Mouse (Mus musculus) liver, postnatal 0 days (tissue): ENCODE data around the gene Mat2b. TPM values are rescaled to one million over a fixed set of nuclear protein-coding genes. Genes with fewer than 3 reads are reported as not detected.

Source experiments
- ATAC-seq: fragments of 200-750 bp; cut with Nextera tagmentation; 2 replicates; pipeline ENCODE4 v1.8.0; 2017; ENCODE audit warnings: mild to moderate bottlenecking, moderate library complexity
- DNase-seq: peaks from one replicate; pipeline ENCODE4 v3.0.0-alpha.2; 2016
- H3K27ac ChIP-seq: fragments of 300-500 bp; sonication (generic); 2 replicates; pipeline ENCODE4 v1.5.1; 2014; ENCODE audit warnings: antibody characterized with exemption, moderate library complexity, mild to moderate bottlenecking, low read depth
- H3K27me3 ChIP-seq: fragments of 300-500 bp; sonication (generic); 2 replicates; pipeline ENCODE4 v1.6.1; 2014; ENCODE audit warnings: low read length, control low read depth, mixed read lengths; ENCODE audit not compliant: insufficient read depth
- H3K36me3 ChIP-seq: fragments of 300-500 bp; sonication (generic); replicated peaks from 2 replicates; pipeline ENCODE4 v1.6.1; 2014; ENCODE audit warnings: mild to moderate bottlenecking, control low read depth, low read length, moderate library complexity, mixed read lengths; ENCODE audit not compliant: insufficient read depth
- H3K4me1 ChIP-seq: fragments of 300-500 bp; sonication (generic); 2 replicates; pipeline ENCODE4 v1.6.1; 2014; ENCODE audit warnings: antibody characterized with exemption, mild to moderate bottlenecking, control low read depth; ENCODE audit not compliant: insufficient read depth
- H3K4me2 ChIP-seq: fragments of 300-500 bp; sonication (generic); 2 replicates; pipeline ENCODE4 v1.6.1; 2014; ENCODE audit warnings: low read depth, mild to moderate bottlenecking, low read length, moderate library complexity, mixed read lengths
- H3K4me3 ChIP-seq: fragments of 300-500 bp; sonication (generic); 2 replicates; pipeline ENCODE4 v1.5.1; 2014; ENCODE audit warnings: low read depth, low read length
- H3K9ac ChIP-seq: fragments of 300-500 bp; sonication (generic); replicated peaks from 2 replicates; pipeline ENCODE4 v1.6.1; 2014; ENCODE audit warnings: mild to moderate bottlenecking, moderate library complexity
- H3K9me3 ChIP-seq: fragments of 300-500 bp; sonication (generic); 2 replicates; pipeline ENCODE4 v1.6.1; 2016; ENCODE audit warnings: mild to moderate bottlenecking, control low read depth, low read length, mixed read lengths
- CTCF ChIP-seq: sonication (generic); IDR thresholded peaks from 2 replicates; pipeline ENCODE4 v1.5.1; 2016; ENCODE audit warnings: antibody characterized with exemption, low read depth
- EP300 ChIP-seq: IDR thresholded peaks from 2 replicates; pipeline ENCODE4 v1.6.1; 2016; ENCODE audit warnings: antibody characterized with exemption, low read depth, mild to moderate bottlenecking
- WGBS: fragments of 180-500 bp; shearing (Covaris S2); extraction: QIAGEN DNeasy Blood & Tissue Kit; methylation state at CpG from one replicate; pipeline ENCODE4 v1.1.7; 2014; ENCODE audit not compliant: insufficient replicate concordance; 5-methylcytosine and 5-hydroxymethylcytosine counted together
- polyA plus RNA-seq: library from polyadenylated mRNA; unstranded; fragments of >200 nt; fragmentation: Nextera tagmentation; extraction: Ambion mirVana; gene quantifications from 2 replicates; pipeline ENCODE4 v1.2.1, GENCODE M21; 2015

Gene Mat2b
- 46.4 and 50.3 TPM in 2 replicates for polyA plus RNA-seq

GRCm38 (mm10) chr11:40695103-40695502 is at the start of gene Mat2b:
Mat2b (minus strand) TSS chr11:40695203.
- no peak for TF ChIP-seq EP300
- TF ChIP-seq CTCF: no peak
- Histone ChIP-seq H3K36me3 (peaks cover 3% of the 10 kb centered on the region; the same call in 1 of the 2 replicates), H3K4me3 (peak within 1 kb of the TSS; percentile 73), H3K9ac (peak within 1 kb of the TSS; percentile 85), H3K9me3 (peaks cover 4% of the 10 kb centered on the region; the same call in 1 of the 2 replicates), H3K27ac (peak within 1 kb of the TSS; percentile 94), H3K4me1 (peaks cover 21% of the 10 kb centered on the region), H3K4me2 (peak within 1 kb of the TSS; percentile 91), H3K27me3 (no peaks in the 10 kb centered on the region)
- 72% methylated on average over 9 of the region's 9 CpGs for WGBS
- DNase-seq: no peak
- ATAC-seq: no peak

- H3K27me3 ChIP-seq: no peaks in the 10 kb centered on the region
- peaks cover 9% of the 10 kb centered on the region for H3K36me3 ChIP-seq
- H3K9me3 ChIP-seq: no peaks in the 10 kb centered on the region
- no peaks in the 10 kb centered on the region for H3K4me1 ChIP-seq
- TF ChIP-seq EP300: no peak
- TF ChIP-seq CTCF: no peak
- ATAC-seq (no peak), DNase-seq (no peak)
- 72% methylated on average over 3 of the region's 3 CpGs for WGBS
- no peak overlapping the region for H3K4me3 ChIP-seq
- no peak overlapping the region for H3K9ac ChIP-seq
- H3K4me2 ChIP-seq: no peak overlapping the region
- no peak overlapping the region for H3K27ac ChIP-seq
These were observed 49.3 kb upstream of the Mat2b start for GRCm38 (mm10) chr11:40744348-40744747.

GRCm38 (mm10) chr11:40741605-40742262 is 46.7 kb upstream of the Mat2b start:
- Histone ChIP-seq H3K27ac (no peak overlapping the region), H3K9me3 (no peaks in the 10 kb centered on the region), H3K36me3 (peaks cover 29% of the 10 kb centered on the region), H3K27me3 (no peaks in the 10 kb centered on the region), H3K4me1 (no peaks in the 10 kb centered on the region), H3K4me2 (no peak overlapping the region), H3K4me3 (no peak overlapping the region), H3K9ac (no peak overlapping the region)
- TF ChIP-seq CTCF (no peak), EP300 (no peak)
- DNase-seq (no peak), ATAC-seq (no peak)
- 86% methylated on average over 12 of the region's 12 CpGs for WGBS

GRCm38 (mm10) chr11:40737369-40737768 is 42.4 kb upstream of the Mat2b start:
- WGBS: 83% methylated on average over 3 of the region's 3 CpGs
- TF ChIP-seq CTCF: no peak
- TF ChIP-seq EP300: no peak
- no peak for ATAC-seq

GRCm38 (mm10) chr11:40734251-40734752 is 39.3 kb upstream of the Mat2b start:
- no peak for TF ChIP-seq EP300
- TF ChIP-seq CTCF: no peak
- Histone ChIP-seq H3K4me3 (peak overlapping the region; percentile 84), H3K27ac (peak overlapping the region; percentile 78), H3K4me1 (peaks cover 15% of the 10 kb centered on the region), H3K36me3 (peaks cover 22% of the 10 kb centered on the region), H3K4me2 (peak overlapping the region; percentile 97), H3K9me3 (no peaks in the 10 kb centered on the region), H3K9ac (peak overlapping the region; percentile 91), H3K27me3 (no peaks in the 10 kb centered on the region)
- ATAC-seq (no peak), DNase-seq (no peak)
- WGBS: 4% methylated on average over 11 of the region's 11 CpGs

More at GRCm38 (mm10) chr11:40737369-40737768, 42.4 kb upstream of the Mat2b start:
- H3K4me1 ChIP-seq: peaks cover 13% of the 10 kb centered on the region
- H3K27me3 ChIP-seq: no peaks in the 10 kb centered on the region
- no peak overlapping the region for H3K27ac ChIP-seq
- no peak overlapping the region for H3K4me3 ChIP-seq
- H3K9me3 ChIP-seq: no peaks in the 10 kb centered on the region
- peaks cover 28% of the 10 kb centered on the region for H3K36me3 ChIP-seq
- DNase-seq: no peak
- no peak overlapping the region for H3K9ac ChIP-seq
- no peak overlapping the region for H3K4me2 ChIP-seq

- peak; percentile 52; the same call in 1 of the 2 replicates for TF ChIP-seq EP300
- TF ChIP-seq CTCF: no peak
- ATAC-seq: peak; percentile 98
- DNase-seq: peak; percentile 93
- Histone ChIP-seq H3K36me3 (peaks cover 22% of the 10 kb centered on the region), H3K4me2 (peak within 1 kb of the TSS; percentile 97), H3K4me1 (peaks cover 15% of the 10 kb centered on the region), H3K4me3 (peak within 1 kb of the TSS; percentile 84), H3K9me3 (no peaks in the 10 kb centered on the region), H3K27me3 (no peaks in the 10 kb centered on the region), H3K9ac (peak within 1 kb of the TSS; percentile 91), H3K27ac (peak within 1 kb of the TSS; percentile 78)
- WGBS: under 1% methylated on average over 52 of the region's 52 CpGs
These were observed 38.6 kb upstream of the Mat2b start, which contains the start of the genes Hmmr and Nudcd2 for GRCm38 (mm10) chr11:40733339-40734174. Hmmr (minus strand) TSS chr11:40733422. Nudcd2 (plus strand) TSS chr11:40733667.
